Mouse (Mus musculus) heart, postnatal 0 days (tissue): Measurements from ENCODE around the gene Mettl1.

ENCODE experiments used
- CTCF ChIP-seq: IDR thresholded peaks from 2 replicates; pipeline ENCODE4 v1.5.1; 2016; ENCODE audit warnings: antibody characterized with exemption, control low read depth, low read depth
- EP300 ChIP-seq: IDR thresholded peaks from 2 replicates; pipeline ENCODE4 v1.6.1; 2016; ENCODE audit warnings: antibody characterized with exemption, low read depth

DNA sequence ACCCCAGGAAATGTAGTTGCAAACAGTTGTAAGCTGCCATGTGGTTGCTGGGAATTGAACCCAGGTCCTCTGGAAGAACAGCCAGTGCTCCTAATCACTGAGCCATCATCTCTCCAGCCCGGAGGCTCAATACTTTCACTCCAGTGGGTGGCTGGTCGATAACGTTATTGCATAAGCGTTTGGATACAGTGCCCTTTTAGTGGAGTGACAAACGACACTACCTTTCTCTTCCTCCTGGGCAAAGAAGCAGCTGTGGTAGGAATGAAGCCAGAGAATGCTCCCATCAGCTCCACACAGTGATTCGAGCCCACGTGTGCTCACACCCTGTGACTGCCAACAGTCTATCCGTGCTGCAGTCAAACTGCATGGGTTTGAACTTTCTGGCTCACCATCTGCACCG is 30.0 kb downstream of the Mettl1 start:
- TF ChIP-seq CTCF (no peak), EP300 (no peak)
